Mouse (Mus musculus) CH12.LX (cell line): ENCODE data around the gene Zbtb48. TPM values are rescaled to one million over a fixed set of nuclear protein-coding genes. Genes with fewer than 3 reads are reported as not detected.
A peak's percentile ranks its signal among the peaks of the same experiment; 100 is the strongest.

Experiments
- DNase-seq: peaks from one replicate; pipeline ENCODE4 v3.0.0-alpha.2; 2013; ENCODE audit errors: extremely low read depth
- H3K27ac ChIP-seq: 2 replicates; pipeline ENCODE4 v1.5.1; 2012; ENCODE audit warnings: low read depth, mild to moderate bottlenecking, control low read depth, moderate library complexity; ENCODE audit not compliant: insufficient read depth
- H3K27me3 ChIP-seq: replicated peaks from 2 replicates; pipeline ENCODE3; 2012; ENCODE audit warnings: inconsistent platforms
- H3K36me3 ChIP-seq, 2 experiments: replicated peaks in 1 of 2; 2 replicates each; pipeline versions ENCODE3 to v1.6.1; 2012; ENCODE audit warnings: inconsistent platforms in 1 of 2, low read length in 1 of 2, mild to moderate bottlenecking in 1 of 2, mixed read lengths in 1 of 2, moderate library complexity in 1 of 2; ENCODE audit not compliant: control insufficient read depth in 1 of 2, insufficient read depth in 1 of 2
- H3K4me1 ChIP-seq, 2 experiments: 2 replicates each; pipeline ENCODE4 v1.6.1; 2012; ENCODE audit warnings: inconsistent platforms in 1 of 2, moderate library complexity in 1 of 2; ENCODE audit not compliant: insufficient read depth in 2 of 2, control insufficient read depth in 1 of 2
- H3K4me2 ChIP-seq: 2 replicates; pipeline ENCODE4 v1.6.1; 2012; ENCODE audit warnings: low read depth, mild to moderate bottlenecking, control low read depth; ENCODE audit not compliant: poor library complexity, insufficient read depth, severe bottlenecking
- H3K4me3 ChIP-seq, 3 experiments: fragments of 150-350 bp in 1 of 3; sonication (generic) in 1 of 3; replicated peaks in 1 of 3; 2 replicates each; pipeline versions ENCODE3 to v1.5.1; 2011 to 2012; ENCODE audit warnings: low read depth in 2 of 3, low read length in 2 of 3, mild to moderate bottlenecking in 2 of 3, moderate library complexity in 2 of 3, control low read depth in 1 of 3, improper control_type of control experiment in 1 of 3, inconsistent platforms in 1 of 3, mixed read lengths in 1 of 3; ENCODE audit not compliant: poor library complexity in 1 of 3
- H3K79me2 ChIP-seq: replicated peaks from 2 replicates; pipeline ENCODE4 v1.6.1; 2012; ENCODE audit warnings: mild to moderate bottlenecking, moderate library complexity; ENCODE audit not compliant: control insufficient read depth, poor library complexity, insufficient read depth, severe bottlenecking; ENCODE audit errors: extremely low read depth
- H3K9ac ChIP-seq: 2 replicates; pipeline ENCODE4 v1.6.1; 2012; ENCODE audit warnings: low read depth, mild to moderate bottlenecking, control low read depth, moderate library complexity; ENCODE audit not compliant: insufficient read depth
- H3K9me3 ChIP-seq: replicated peaks from 2 replicates; pipeline ENCODE3; 2012; ENCODE audit warnings: low read length, inconsistent platforms, mixed read lengths
- BHLHE40 ChIP-seq: IDR thresholded peaks from 2 replicates; pipeline ENCODE4 v1.6.1; 2011; ENCODE audit warnings: mild to moderate bottlenecking, low read depth, low read length, improper control_type of control experiment
- CHD1 ChIP-seq: IDR thresholded peaks from 2 replicates; pipeline ENCODE4 v1.6.1; 2012; ENCODE audit warnings: low read depth, low read length, improper control_type of control experiment, inconsistent platforms
- E2F4 ChIP-seq: IDR thresholded peaks from 2 replicates; pipeline ENCODE4 v1.6.1; 2011; ENCODE audit warnings: low read depth, low read length, improper control_type of control experiment; ENCODE audit not compliant: insufficient replicate concordance
- ELF1 ChIP-seq: IDR thresholded peaks from 2 replicates; pipeline ENCODE4 v1.6.1; 2014; ENCODE audit warnings: low read depth, mild to moderate bottlenecking, inconsistent platforms, low read length, improper control_type of control experiment
- ETS1 ChIP-seq: conservative IDR thresholded peaks from 2 replicates; pipeline ENCODE4 v1.6.1; 2012; ENCODE audit warnings: low read depth, mild to moderate bottlenecking, inconsistent platforms, low read length, improper control_type of control experiment, moderate library complexity
- IRF4 ChIP-seq: IDR thresholded peaks from 2 replicates; pipeline ENCODE4 v1.6.1; 2014; ENCODE audit warnings: low read depth, mild to moderate bottlenecking, inconsistent platforms, low read length, improper control_type of control experiment
- KAT2A ChIP-seq: IDR thresholded peaks from 2 replicates; pipeline ENCODE4 v1.6.1; 2012; ENCODE audit warnings: low read length, improper control_type of control experiment, inconsistent platforms; ENCODE audit not compliant: insufficient replicate concordance
- MAFK ChIP-seq: IDR thresholded peaks from 2 replicates; pipeline ENCODE4 v1.6.1; 2011; ENCODE audit warnings: low read length, improper control_type of control experiment; ENCODE audit not compliant: insufficient replicate concordance
- MAX ChIP-seq: IDR thresholded peaks from 2 replicates; pipeline ENCODE4 v1.6.1; 2011; ENCODE audit warnings: low read length, improper control_type of control experiment
- MAZ ChIP-seq: IDR thresholded peaks from 2 replicates; pipeline ENCODE4 v1.6.1; 2012; ENCODE audit warnings: low read depth, mild to moderate bottlenecking, inconsistent platforms, low read length, improper control_type of control experiment, moderate library complexity
- MXI1 ChIP-seq: IDR thresholded peaks from 2 replicates; pipeline ENCODE4 v1.6.1; 2011; ENCODE audit warnings: mild to moderate bottlenecking, low read depth, low read length, improper control_type of control experiment
- PAX5 ChIP-seq: IDR thresholded peaks from 2 replicates; pipeline ENCODE4 v1.6.1; 2012; ENCODE audit warnings: low read length, inconsistent platforms, mixed read lengths
- POLR2A ChIP-seq: IDR thresholded peaks from 2 replicates; pipeline ENCODE4 v1.6.1; 2011; ENCODE audit warnings: low read depth, mild to moderate bottlenecking, improper control_type of control experiment, low read length
- POLR2AphosphoS2 ChIP-seq: IDR thresholded peaks from 2 replicates; pipeline ENCODE4 v1.6.1; 2011; ENCODE audit warnings: low read depth, low read length, improper control_type of control experiment
- TCF12 ChIP-seq: IDR thresholded peaks from 2 replicates; pipeline ENCODE4 v1.6.1; 2014; ENCODE audit warnings: low read depth, mild to moderate bottlenecking, inconsistent platforms, low read length, improper control_type of control experiment
- USF2 ChIP-seq: conservative IDR thresholded peaks from 2 replicates; pipeline ENCODE4 v1.6.1; 2011; ENCODE audit warnings: low read depth, low read length, improper control_type of control experiment
- ZMIZ1 ChIP-seq: IDR thresholded peaks from 2 replicates; pipeline ENCODE4 v1.6.1; 2012; ENCODE audit warnings: low read depth, mild to moderate bottlenecking, inconsistent platforms, low read length, improper control_type of control experiment
- dilution Hi-C: fragments of 300-500 bp; cut with MboI; formaldehyde crosslinking; loops from 2 replicates; pipeline ENCODE4 v1.14.3; 2020; ENCODE audit warnings: low sequenced_read_pairs; ENCODE audit not compliant: extremely low pct_unique_long_range_greater_than_20kb, extremely low pct_ligation_motif_present
- in situ Hi-C: fragments of 300-500 bp; cut with MboI; formaldehyde crosslinking; loops from 3 replicates; pipeline ENCODE4 v1.14.3; 2019; ENCODE audit warnings: low sequenced_read_pairs, low pct_ligation_motif_present, low pct_unique_long_range_greater_than_20kb, mixed read lengths
- polyA plus RNA-seq: library from polyadenylated mRNA; unstranded; fragments of >175 nt; gene quantifications from 2 replicates; pipeline ENCODE4 v1.2.1, GENCODE M21; 2012; ENCODE audit warnings: low read depth; ENCODE audit not compliant: insufficient read length
- total RNA-seq, 2 experiments: library from RNA; depleted of rRNA; stranded (reverse); fragments of 300-350 nt in 1 of 2; fragments of >200 nt in 1 of 2; gene quantifications; 2 replicates each; pipeline ENCODE4 v1.2.3; 2012 to 2014

The Zbtb48 gene
- total and polyA plus RNA-seq, 3 experiments, result 7.4 to 13.6 (median 10.5) TPM

GRCm38 (mm10) chr4:151995371-151996172, 31.9 kb downstream of the Zbtb48 start:
- H3K9me3 ChIP-seq, result no peaks in the 10 kb centered on the region
- in situ Hi-C loops (no loop called here), dilution Hi-C loops (no loop called here)
- 0 out of 2 replicates have a peak, but pooled peaks cover 4% of the 10 kb centered on the region for H3K79me2 ChIP-seq
- H3K27me3 ChIP-seq, result peaks cover 15% of the 10 kb centered on the region
- peaks cover 6 to 15% of the 10 kb centered on the region in 2 experiments for H3K4me1 ChIP-seq
- peak; percentile 31; the same call in 1 of the 2 replicates for TF ChIP-seq MXI1
- TF ChIP-seq POLR2AphosphoS2, result no peak
- TF ChIP-seq ZMIZ1, result 0 out of 2 replicates have a peak, but pooled peaks have one; percentile 21
- TF ChIP-seq MAX, result no peak; the same call in 1 of the 2 replicates
- no peak for TF ChIP-seq KAT2A
- TF ChIP-seq MAZ, result no peak
- peaks cover 19 to 29% of the 10 kb centered on the region in 2 experiments for H3K36me3 ChIP-seq
- H3K4me2 ChIP-seq, result peak overlapping the region; percentile 81
- peak overlapping the region; percentile 81 to 98 (median 95) for H3K4me3 ChIP-seq
- no peak for DNase-seq
- H3K9ac ChIP-seq, result peak overlapping the region; percentile 82
- H3K27ac ChIP-seq, result peak overlapping the region; percentile 7; the same call in 1 of the 2 replicates

GRCm38 (mm10) chr4:151994228-151995171, 33.0 kb downstream of the Zbtb48 start:
- H3K36me3 ChIP-seq, result peaks cover 22 to 38% of the 10 kb centered on the region in 2 experiments
- dilution Hi-C loops (no loop called here), in situ Hi-C loops (no loop called here)
- no peaks in the 10 kb centered on the region for H3K9me3 ChIP-seq
- DNase-seq, result no peak
- H3K4me2 ChIP-seq, result peak overlapping the region; percentile 81
- peak overlapping the region in 2 of 3 experiments; percentile 95 to 98 for H3K4me3 ChIP-seq
- peaks cover 15% of the 10 kb centered on the region for H3K27me3 ChIP-seq
- peaks cover 6 to 13% of the 10 kb centered on the region in 2 experiments for H3K4me1 ChIP-seq
- H3K27ac ChIP-seq, result no peak overlapping the region
- H3K9ac ChIP-seq, result peak overlapping the region; percentile 82
- H3K79me2 ChIP-seq, result 0 out of 2 replicates have a peak, but pooled peaks cover 4% of the 10 kb centered on the region
- TF ChIP-seq MXI1 (no peak), CHD1 (no peak), POLR2A (no peak)
- TF ChIP-seq, all 38 proteins: peak for 0

- in situ Hi-C loops (no loop called here), dilution Hi-C loops (no loop called here)
- Histone ChIP-seq H3K4me2 (no peak overlapping the region), H3K27ac (no peak overlapping the region), H3K9me3 (no peaks in the 10 kb centered on the region), H3K79me2 (peaks cover 7% of the 10 kb centered on the region; the same call in 1 of the 2 replicates), H3K4me1 (peaks cover 9 to 16% of the 10 kb centered on the region in 2 experiments), H3K9ac (no peak overlapping the region), H3K27me3 (peaks cover 12% of the 10 kb centered on the region), H3K4me3 (no peak overlapping the region), H3K36me3 (peaks cover 22 to 38% of the 10 kb centered on the region in 2 experiments)
- DNase-seq, result no peak
- TF ChIP-seq E2F4 (no peak), TCF12 (no peak), PAX5 (no peak), IRF4 (no peak), MAFK (no peak), BHLHE40 (no peak), USF2 (no peak), ELF1 (no peak), ETS1 (no peak)
These were observed 34.4 kb downstream of the Zbtb48 start for GRCm38 (mm10) chr4:151993035-151993434.
